In the genomic region with DNA sequence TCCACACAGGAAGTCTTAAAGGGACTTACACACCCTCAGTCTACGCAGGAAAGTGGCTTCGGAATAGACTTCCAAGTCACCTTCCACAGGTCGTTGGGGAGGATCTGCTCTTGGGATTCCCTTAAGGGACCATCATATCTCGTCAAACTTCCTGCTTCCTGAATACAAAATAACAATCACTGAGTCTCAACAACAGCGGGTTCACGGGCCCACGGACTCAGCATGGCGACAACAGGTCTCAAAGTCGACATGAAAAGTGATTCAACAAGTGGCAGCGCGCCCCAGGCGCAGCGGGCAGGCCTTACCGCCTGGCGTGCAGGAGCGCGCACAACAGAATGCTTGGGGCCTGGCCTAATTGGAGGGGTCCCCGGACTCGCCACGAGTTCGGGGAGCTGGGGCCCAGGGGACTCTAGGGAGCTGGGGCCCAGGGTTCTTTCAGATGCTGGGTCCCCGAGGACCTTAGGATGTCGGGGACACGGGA, we compare ENCODE assay signal across 8 mouse cellular contexts. TPM values are rescaled to one million over a fixed set of nuclear protein-coding genes. Genes with fewer than 3 reads are reported as not detected.
DNase-seq lines count a peak whose midpoint lies in the region; ATAC-seq and TF ChIP-seq lines count a peak whose summit lies in the region.

No protein-coding gene starts in this region.

- CTCF ChIA-PET in Patski (lab: Charles Lee): interaction anchor here (1.3 kb wide), 1 partner anchor 18 kb away, joined by 4 read pairs; no protein-coding TSS in a partner anchor

- peak overlapping the region; percentile 76 for H3K4me3 ChIP-seq in embryonic facial prominence, embryonic 11.5 days (ENCODE audit: low read depth, low read length)
- peak overlapping the region; percentile 77 for H3K4me3 ChIP-seq in heart, embryonic 10.5 days
- H3K4me3 ChIP-seq in kidney, embryonic 15.5 days (replicated peaks): peak overlapping the region; percentile 84
- H3K4me3 ChIP-seq in lung, adult 2 months (replicated peaks; ENCODE audit: extremely low read depth, low read depth, low read length): peak overlapping the region; percentile 79
- peak overlapping the region; percentile 88 for H3K4me3 ChIP-seq in olfactory bulb, adult 2 months (ENCODE audit: insufficient read depth, low read depth, low read length)

- TF ChIP-seq CTCF in Patski (IDR thresholded peaks at IDR 0.05): no peak
- no peak for TF ChIP-seq CTCF in lung, adult 2 months (IDR thresholded peaks at IDR 0.05; ENCODE audit: insufficient read depth, low read length)
- no peak for TF ChIP-seq CTCF in olfactory bulb, adult 2 months (IDR thresholded peaks at IDR 0.05; ENCODE audit: insufficient read depth, low read depth, low read length)

- peak overlapping the region; percentile 11 for H3K27ac ChIP-seq in embryonic facial prominence, embryonic 11.5 days (replicated peaks; ENCODE audit: low read depth, low read length)
- peak overlapping the region; percentile 95 for H3K27ac ChIP-seq in heart, embryonic 10.5 days
- peak overlapping the region; percentile 94 for H3K27ac ChIP-seq in kidney, embryonic 15.5 days
- peak overlapping the region; percentile 83 for H3K27ac ChIP-seq in olfactory bulb, adult 2 months (ENCODE audit: insufficient read depth, low read depth, low read length)

- no peaks in the 10 kb centered on the region for H3K27me3 ChIP-seq in Patski
- H3K27me3 ChIP-seq in embryonic facial prominence, embryonic 11.5 days (ENCODE audit: control insufficient read depth, insufficient read depth, low read length): no peaks in the 10 kb centered on the region
- no peaks in the 10 kb centered on the region for H3K27me3 ChIP-seq in heart, embryonic 10.5 days (ENCODE audit: insufficient read depth, poor library complexity, severe bottlenecking)
- H3K27me3 ChIP-seq in kidney, embryonic 15.5 days: no peaks in the 10 kb centered on the region

- H3K36me3 ChIP-seq in embryonic facial prominence, embryonic 11.5 days (replicated peaks; ENCODE audit: control insufficient read depth, insufficient read depth, low read depth, low read length): no peaks in the 10 kb centered on the region
- 0 out of 2 replicates have a peak, but pooled peaks cover 3% of the 10 kb centered on the region for H3K36me3 ChIP-seq in heart, embryonic 10.5 days
- no peaks in the 10 kb centered on the region for H3K36me3 ChIP-seq in kidney, embryonic 15.5 days

- H3K9me3 ChIP-seq in embryonic facial prominence, embryonic 11.5 days (replicated peaks; ENCODE audit: control insufficient read depth, low read length): no peaks in the 10 kb centered on the region
- no peaks in the 10 kb centered on the region for H3K9me3 ChIP-seq in heart, embryonic 10.5 days
- no peaks in the 10 kb centered on the region for H3K9me3 ChIP-seq in kidney, embryonic 15.5 days (replicated peaks)

- in situ Hi-C loops in Patski (cut with MboI; ENCODE audit: low pct_unique_long_range_greater_than_20kb): no loop called here

- DNase-seq in CD8-positive naive resting alpha-beta T cell, adult 2 months (ENCODE audit: low read depth in 2 of 2, low spot score in 2 of 2): peak; percentile 60 to 73
- no peak for DNase-seq in Patski (ENCODE audit: low read depth, low spot score)
- peak; percentile 62 for DNase-seq in embryonic facial prominence, embryonic 11.5 days (ENCODE audit: low spot score)
- peak; percentile 84 for DNase-seq in heart, embryonic 10.5 days (ENCODE audit: low spot score)
- DNase-seq in lung, adult 2 months: no peak
- DNase-seq in cerebellum, adult 11-12 months: no peak

- H3K4me1 ChIP-seq in embryonic facial prominence, embryonic 11.5 days (ENCODE audit: control insufficient read depth, insufficient read depth, low read length): 0 out of 2 replicates have a peak, but pooled peaks cover 2% of the 10 kb centered on the region
- peaks cover 17% of the 10 kb centered on the region for H3K4me1 ChIP-seq in heart, embryonic 10.5 days
- peaks cover 17% of the 10 kb centered on the region for H3K4me1 ChIP-seq in kidney, embryonic 15.5 days
- H3K4me1 ChIP-seq in lung, adult 2 months (ENCODE audit: control insufficient read depth, insufficient read depth, low read length): peaks cover 8% of the 10 kb centered on the region
- peaks cover 7% of the 10 kb centered on the region for H3K4me1 ChIP-seq in olfactory bulb, adult 2 months (ENCODE audit: control insufficient read depth, insufficient read depth, low read length)

- H3K4me2 ChIP-seq in embryonic facial prominence, embryonic 11.5 days (ENCODE audit: low read depth, low read length): peak overlapping the region; percentile 26
- H3K4me2 ChIP-seq in kidney, embryonic 15.5 days: peak overlapping the region; percentile 82

- under 1% methylated on average over 24 of the region's 24 CpGs for WGBS in embryonic facial prominence, embryonic 11.5 days
- under 1% methylated on average over 24 of the region's 24 CpGs for WGBS in heart, embryonic 10.5 days
- under 1% methylated on average over 24 of the region's 24 CpGs for WGBS in kidney, embryonic 15.5 days
- under 1% methylated on average over 24 of the region's 24 CpGs for WGBS in lung, adult 2 months
- WGBS in olfactory bulb, adult 2 months: under 1% methylated on average over 24 of the region's 24 CpGs

- ATAC-seq in Patski: peak; percentile 28
- ATAC-seq in embryonic facial prominence, embryonic 11.5 days (replicated peaks; ENCODE audit: insufficient number of reproducible peaks, low FRiP score, low TSS enrichment, low read depth): no peak; the same call in 1 of the 2 replicates
- no peak for ATAC-seq in kidney, embryonic 15.5 days (replicated peaks; ENCODE audit: low FRiP score)

- no peak for TF ChIP-seq POLR2A in lung, adult 2 months (IDR thresholded peaks at IDR 0.05; ENCODE audit: borderline replicate concordance, extremely low read depth, low read depth, low read length)
- no peak for TF ChIP-seq POLR2A in olfactory bulb, adult 2 months (IDR thresholded peaks at IDR 0.05; ENCODE audit: insufficient read depth, low read depth, low read length)

- H3K9ac ChIP-seq in embryonic facial prominence, embryonic 11.5 days (replicated peaks; ENCODE audit: low read length): peak overlapping the region; percentile 64
- peak overlapping the region; percentile 83 for H3K9ac ChIP-seq in kidney, embryonic 15.5 days

- POLR2A ChIA-PET in Patski (lab: Charles Lee): interaction anchor here (0.6 to 2.2 kb wide), 4 partner anchors 10 to 65 kb away, joined by 4 to 9 read pairs (median 8); a partner anchor contains a TSS

RNA-seq across cellular contexts. Expression of a gene that starts 0.6 kb away (rescaled TPM):
- 48.0 TPM for polyA plus RNA-seq in Patski (2021)
- 63.3 and 64.9 TPM in 2 replicates for polyA plus RNA-seq in embryonic facial prominence, embryonic 11.5 days (2014; fragmentation: Nextera tagmentation; extraction: Ambion mirVana)
- polyA plus RNA-seq in heart, embryonic 10.5 days (2016; fragmentation: Nextera tagmentation; extraction: Ambion mirVana): 65.4 and 67.4 TPM in 2 replicates
- 54.5 and 60.4 TPM in 2 replicates for polyA plus RNA-seq in kidney, embryonic 15.5 days (2015; fragmentation: Nextera tagmentation; extraction: Ambion mirVana)
- 37.2 and 39.8 TPM in 2 replicates for polyA plus RNA-seq in lung, adult 2 months (2012; rRNA removed)
- polyA plus RNA-seq in olfactory bulb, adult 2 months (2012; ENCODE audit: insufficient read depth, insufficient read length, low replicate concordance, missing spikeins): not detected in 2 replicates

RNA-seq across cellular contexts. Expression of a gene that starts 0.9 kb away (rescaled TPM):
- 0.56 TPM for polyA plus RNA-seq in Patski (2021)
- polyA plus RNA-seq in embryonic facial prominence, embryonic 11.5 days (2014; fragmentation: Nextera tagmentation; extraction: Ambion mirVana): 0.74 and 0.97 TPM in 2 replicates
- polyA plus RNA-seq in heart, embryonic 10.5 days (2016; fragmentation: Nextera tagmentation; extraction: Ambion mirVana): 0.79 and 1.2 TPM in 2 replicates
- polyA plus RNA-seq in kidney, embryonic 15.5 days (2015; fragmentation: Nextera tagmentation; extraction: Ambion mirVana): 0.36 and 0.79 TPM in 2 replicates
- 0.52 and 0.73 TPM in 2 replicates for polyA plus RNA-seq in lung, adult 2 months (2012; rRNA removed)
- polyA plus RNA-seq in olfactory bulb, adult 2 months (2012; ENCODE audit: insufficient read depth, insufficient read length, low replicate concordance, missing spikeins): not detected in 2 replicates

RNA-seq across cellular contexts. Expression of a gene that starts 23.5 kb away (rescaled TPM):
- polyA plus RNA-seq in Patski (2021): 77.3 TPM
- 323 and 360 TPM in 2 replicates for polyA plus RNA-seq in embryonic facial prominence, embryonic 11.5 days (2014; fragmentation: Nextera tagmentation; extraction: Ambion mirVana)
- polyA plus RNA-seq in heart, embryonic 10.5 days (2016; fragmentation: Nextera tagmentation; extraction: Ambion mirVana): 173 and 225 TPM in 2 replicates
- polyA plus RNA-seq in kidney, embryonic 15.5 days (2015; fragmentation: Nextera tagmentation; extraction: Ambion mirVana): 238 and 247 TPM in 2 replicates
- polyA plus RNA-seq in lung, adult 2 months (2012; rRNA removed): 20.4 and 21.3 TPM in 2 replicates
- polyA plus RNA-seq in olfactory bulb, adult 2 months (2012; ENCODE audit: insufficient read depth, insufficient read length, low replicate concordance, missing spikeins): not detected in 2 replicates

RNA-seq across cellular contexts. Expression of a gene that starts 29.1 kb away (rescaled TPM):
- polyA plus RNA-seq in Patski (2021): 63.4 TPM
- 318 and 328 TPM in 2 replicates for polyA plus RNA-seq in embryonic facial prominence, embryonic 11.5 days (2014; fragmentation: Nextera tagmentation; extraction: Ambion mirVana)
- polyA plus RNA-seq in heart, embryonic 10.5 days (2016; fragmentation: Nextera tagmentation; extraction: Ambion mirVana): 185 and 235 TPM in 2 replicates
- polyA plus RNA-seq in kidney, embryonic 15.5 days (2015; fragmentation: Nextera tagmentation; extraction: Ambion mirVana): 192 and 195 TPM in 2 replicates
- 3.1 and 5.3 TPM in 2 replicates for polyA plus RNA-seq in lung, adult 2 months (2012; rRNA removed)
- polyA plus RNA-seq in olfactory bulb, adult 2 months (2012; ENCODE audit: insufficient read depth, insufficient read length, low replicate concordance, missing spikeins): not detected in 2 replicates

RNA-seq across cellular contexts. Expression of a gene that starts 29.4 kb away (rescaled TPM):
- 40.5 TPM for polyA plus RNA-seq in Patski (2021)
- 38.6 and 39.9 TPM in 2 replicates for polyA plus RNA-seq in embryonic facial prominence, embryonic 11.5 days (2014; fragmentation: Nextera tagmentation; extraction: Ambion mirVana)
- 37.7 and 42.5 TPM in 2 replicates for polyA plus RNA-seq in heart, embryonic 10.5 days (2016; fragmentation: Nextera tagmentation; extraction: Ambion mirVana)
- 37.4 and 37.5 TPM in 2 replicates for polyA plus RNA-seq in kidney, embryonic 15.5 days (2015; fragmentation: Nextera tagmentation; extraction: Ambion mirVana)
- 41.5 and 46.1 TPM in 2 replicates for polyA plus RNA-seq in lung, adult 2 months (2012; rRNA removed)
- not detected in 2 replicates for polyA plus RNA-seq in olfactory bulb, adult 2 months (2012; ENCODE audit: insufficient read depth, insufficient read length, low replicate concordance, missing spikeins)

Comparison
In these comparisons a context has a peak if more than half of its experiments do, and no peak if none do; other contexts are left out.
1. DNase-seq: peak in CD8-positive naive resting alpha-beta T cell, adult 2 months (2 of 2), embryonic facial prominence, embryonic 11.5 days (single experiment) and heart, embryonic 10.5 days (single experiment); none in Patski (single experiment), lung, adult 2 months (single experiment) and cerebellum, adult 11-12 months (single experiment).
2. H3K27ac ChIP-seq: peak in every context shown above with its lines; median percentile 95 in heart, embryonic 10.5 days; 94 in kidney, embryonic 15.5 days; 83 in olfactory bulb, adult 2 months; 11 in embryonic facial prominence, embryonic 11.5 days.
3. Peak in every context shown above with its lines, with median percentiles within 50 percentile points of each other: H3K4me3 ChIP-seq.